Mouse (Mus musculus): ENCODE results near the gene Dyx1c1. TPM values are rescaled to one million over a fixed set of nuclear protein-coding genes. Genes with fewer than 3 reads are reported as not detected.

The Dyx1c1 gene
- total RNA-seq, 1 experiment, result 1.2 TPM

- Histone ChIP-seq H3K36me3 (ENCODE audit: control insufficient read depth, insufficient read depth, low read length, poor library complexity, severe bottlenecking) (peaks cover 24% of the 10 kb centered on the region), H3K9me3 (ENCODE audit: control insufficient read depth, insufficient read depth, low read depth, low read length) (no peaks in the 10 kb centered on the region), H3K4me3 (ENCODE audit: insufficient read depth in 1 of 2, low read depth in 1 of 2, low read length in 2 of 2, poor library complexity in 1 of 2, severe bottlenecking in 1 of 2) (no peak overlapping the region), H3K27ac (ENCODE audit: insufficient read depth, low read depth, low read length, poor library complexity, severe bottlenecking) (no peak overlapping the region), H3K9ac (ENCODE audit: insufficient read depth, low read depth, low read length, poor library complexity, severe bottlenecking) (no peak overlapping the region), H3K4me1 (ENCODE audit: control insufficient read depth in 2 of 2, insufficient read depth in 2 of 2, low read length in 2 of 2, poor library complexity in 1 of 2) (no peaks in the 10 kb centered on the region)
- no peak for DNase-seq (ENCODE audit: low read depth, low spot score)
- in situ Hi-C loops (cut with MboI; ENCODE audit: low sequenced_read_pairs in 2 of 2, unreplicated experiment in 2 of 2), result no loop called here
- TF ChIP-seq ZNF384 (IDR thresholded peaks at IDR 0.05; ENCODE audit: low read depth, low read length) (no peak), MAFK (IDR thresholded peaks at IDR 0.05; ENCODE audit: insufficient read depth, low read depth, low read length) (no peak), HCFC1 (IDR thresholded peaks at IDR 0.05; ENCODE audit: borderline replicate concordance, insufficient read depth, low read length) (no peak), CHD2 (IDR thresholded peaks at IDR 0.05; ENCODE audit: low read depth, low read length) (no peak), ZC3H11A (IDR thresholded peaks at IDR 0.05; ENCODE audit: borderline replicate concordance, low read depth, low read length) (no peak)
These were observed 54.0 kb downstream of the Dyx1c1 start for GRCm38 (mm10) chr9:73012629-73013028.

- TF ChIP-seq HCFC1 (IDR thresholded peaks at IDR 0.05; ENCODE audit: borderline replicate concordance, insufficient read depth, low read length), result no peak
- TF ChIP-seq CHD2 (IDR thresholded peaks at IDR 0.05; ENCODE audit: low read depth, low read length), result no peak
- TF ChIP-seq MAFK (IDR thresholded peaks at IDR 0.05; ENCODE audit: insufficient read depth, low read depth, low read length), result no peak
- TF ChIP-seq ZNF384 (IDR thresholded peaks at IDR 0.05; ENCODE audit: low read depth, low read length), result no peak
- no peak for TF ChIP-seq ZC3H11A (IDR thresholded peaks at IDR 0.05; ENCODE audit: borderline replicate concordance, low read depth, low read length)
- H3K4me3 ChIP-seq (ENCODE audit: insufficient read depth in 1 of 2, low read depth in 1 of 2, low read length in 2 of 2, poor library complexity in 1 of 2, severe bottlenecking in 1 of 2), result no peak overlapping the region
- H3K9ac ChIP-seq (ENCODE audit: insufficient read depth, low read depth, low read length, poor library complexity, severe bottlenecking), result no peak overlapping the region
- in situ Hi-C loops (cut with MboI; ENCODE audit: low sequenced_read_pairs in 2 of 2, unreplicated experiment in 2 of 2), result no loop called here
- peaks cover 0 to 2% of the 10 kb centered on the region in 2 experiments; a peak in 1 of 4 replicates for H3K4me1 ChIP-seq (ENCODE audit: control insufficient read depth in 2 of 2, insufficient read depth in 2 of 2, low read length in 2 of 2, poor library complexity in 1 of 2)
- no peaks in the 10 kb centered on the region for H3K9me3 ChIP-seq (ENCODE audit: control insufficient read depth, insufficient read depth, low read depth, low read length)
- no peak overlapping the region; the same call in 1 of the 2 replicates for H3K27ac ChIP-seq (ENCODE audit: insufficient read depth, low read depth, low read length, poor library complexity, severe bottlenecking)
- no peak for DNase-seq (ENCODE audit: low read depth, low spot score)
- peaks cover 32% of the 10 kb centered on the region for H3K36me3 ChIP-seq (ENCODE audit: control insufficient read depth, insufficient read depth, low read length, poor library complexity, severe bottlenecking)
These were observed 56.1 kb downstream of the Dyx1c1 start for GRCm38 (mm10) chr9:73014724-73015123.

GRCm38 (mm10) chr9:73019841-73020240, 61.3 kb downstream of the Dyx1c1 start:
- in situ Hi-C loops (cut with MboI; ENCODE audit: low sequenced_read_pairs in 2 of 2, unreplicated experiment in 2 of 2), result no loop called here
- TF ChIP-seq HCFC1 (IDR thresholded peaks at IDR 0.05; ENCODE audit: borderline replicate concordance, insufficient read depth, low read length) (no peak), ZC3H11A (IDR thresholded peaks at IDR 0.05; ENCODE audit: borderline replicate concordance, low read depth, low read length) (no peak), CHD2 (IDR thresholded peaks at IDR 0.05; ENCODE audit: low read depth, low read length) (no peak), MAFK (IDR thresholded peaks at IDR 0.05; ENCODE audit: insufficient read depth, low read depth, low read length) (no peak), ZNF384 (IDR thresholded peaks at IDR 0.05; ENCODE audit: low read depth, low read length) (no peak)
- H3K4me3 ChIP-seq (ENCODE audit: insufficient read depth in 1 of 2, low read depth in 1 of 2, low read length in 2 of 2, poor library complexity in 1 of 2, severe bottlenecking in 1 of 2), result no peak overlapping the region
- no peak for DNase-seq (ENCODE audit: low read depth, low spot score)
- no peak overlapping the region for H3K9ac ChIP-seq (ENCODE audit: insufficient read depth, low read depth, low read length, poor library complexity, severe bottlenecking)
- H3K9me3 ChIP-seq (ENCODE audit: control insufficient read depth, insufficient read depth, low read depth, low read length), result no peaks in the 10 kb centered on the region
- peaks cover 38% of the 10 kb centered on the region for H3K36me3 ChIP-seq (ENCODE audit: control insufficient read depth, insufficient read depth, low read length, poor library complexity, severe bottlenecking)
- no peak overlapping the region for H3K27ac ChIP-seq (ENCODE audit: insufficient read depth, low read depth, low read length, poor library complexity, severe bottlenecking)
- H3K4me1 ChIP-seq (ENCODE audit: control insufficient read depth in 2 of 2, insufficient read depth in 2 of 2, low read length in 2 of 2, poor library complexity in 1 of 2), result peaks cover 0 to 4% of the 10 kb centered on the region in 2 experiments; a peak in 1 of 4 replicates

GRCm38 (mm10) chr9:73020566-73021097, 62.0 kb downstream of the Dyx1c1 start:
- peaks cover 0 to 4% of the 10 kb centered on the region in 2 experiments; a peak in 2 of 4 replicates for H3K4me1 ChIP-seq (ENCODE audit: control insufficient read depth in 2 of 2, insufficient read depth in 2 of 2, low read length in 2 of 2, poor library complexity in 1 of 2)
- no peaks in the 10 kb centered on the region for H3K9me3 ChIP-seq (ENCODE audit: control insufficient read depth, insufficient read depth, low read depth, low read length)
- TF ChIP-seq ZC3H11A (IDR thresholded peaks at IDR 0.05; ENCODE audit: borderline replicate concordance, low read depth, low read length), result no peak
- TF ChIP-seq MAFK (IDR thresholded peaks at IDR 0.05; ENCODE audit: insufficient read depth, low read depth, low read length), result no peak
- no peak for TF ChIP-seq HCFC1 (IDR thresholded peaks at IDR 0.05; ENCODE audit: borderline replicate concordance, insufficient read depth, low read length)
- TF ChIP-seq CHD2 (IDR thresholded peaks at IDR 0.05; ENCODE audit: low read depth, low read length), result no peak
- no peak for TF ChIP-seq ZNF384 (IDR thresholded peaks at IDR 0.05; ENCODE audit: low read depth, low read length)
- peaks cover 36% of the 10 kb centered on the region for H3K36me3 ChIP-seq (ENCODE audit: control insufficient read depth, insufficient read depth, low read length, poor library complexity, severe bottlenecking)
- H3K9ac ChIP-seq (ENCODE audit: insufficient read depth, low read depth, low read length, poor library complexity, severe bottlenecking), result no peak overlapping the region
- in situ Hi-C loops (cut with MboI; ENCODE audit: low sequenced_read_pairs in 2 of 2, unreplicated experiment in 2 of 2), result no loop called here
- H3K27ac ChIP-seq (ENCODE audit: insufficient read depth, low read depth, low read length, poor library complexity, severe bottlenecking), result no peak overlapping the region
- no peak overlapping the region for H3K4me3 ChIP-seq (ENCODE audit: insufficient read depth in 1 of 2, low read depth in 1 of 2, low read length in 2 of 2, poor library complexity in 1 of 2, severe bottlenecking in 1 of 2)
- no peak for DNase-seq (ENCODE audit: low read depth, low spot score)

Other genes with a start within 250 kb of the Dyx1c1 start
- 28.8 and 31.1 TPM in 2 replicates for gene Prtg, start 151.9 kb upstream of the Dyx1c1 start, total RNA-seq (2012; rRNA removed)
- 0.42 and 0.58 TPM in 2 replicates for gene Pygo1, start 33.1 kb upstream of the Dyx1c1 start, total RNA-seq (2012; rRNA removed)
- gene Gm44503, start 67 bp downstream of the Dyx1c1 start, total RNA-seq (2012; rRNA removed), result 0.04 TPM in 1 of 2 replicates, not detected in the other
- gene Ccpg1os, start 26.6 kb downstream of the Dyx1c1 start, total RNA-seq (2012; rRNA removed), result 5.1 and 7.1 TPM in 2 replicates
- 31.3 and 45.2 TPM in 2 replicates for gene Ccpg1, start 26.6 kb downstream of the Dyx1c1 start, total RNA-seq (2012; rRNA removed)
- gene Pigb, start 81.6 kb downstream of the Dyx1c1 start, total RNA-seq (2012; rRNA removed), result 14.9 and 18.0 TPM in 2 replicates
- 4.6 and 7.5 TPM in 2 replicates for gene Rab27a, start 86.1 kb downstream of the Dyx1c1 start, total RNA-seq (2012; rRNA removed)
- gene Khdc3, start 143.1 kb downstream of the Dyx1c1 start, total RNA-seq (2012; rRNA removed), result 19.9 and 48.1 TPM in 2 replicates
- not detected in 2 replicates for gene Gm20509, start 143.7 kb downstream of the Dyx1c1 start, total RNA-seq (2012; rRNA removed)
- gene Rsl24d1, start 154.6 kb downstream of the Dyx1c1 start, total RNA-seq (2012; rRNA removed), result 115 and 147 TPM in 2 replicates

Data from ES-E14 (cell line).